Mouse (Mus musculus): ENCODE data around the gene Cdip1. TPM values are rescaled to one million over a fixed set of nuclear protein-coding genes. Genes with fewer than 3 reads are reported as not detected.

Cdip1 gene
- total RNA-seq (2014; rRNA removed), result 147 and 148 TPM in 2 replicates
- polyA plus RNA-seq (2015; fragmentation: Nextera tagmentation; extraction: Ambion mirVana), result 133 and 135 TPM in 2 replicates

DNA sequence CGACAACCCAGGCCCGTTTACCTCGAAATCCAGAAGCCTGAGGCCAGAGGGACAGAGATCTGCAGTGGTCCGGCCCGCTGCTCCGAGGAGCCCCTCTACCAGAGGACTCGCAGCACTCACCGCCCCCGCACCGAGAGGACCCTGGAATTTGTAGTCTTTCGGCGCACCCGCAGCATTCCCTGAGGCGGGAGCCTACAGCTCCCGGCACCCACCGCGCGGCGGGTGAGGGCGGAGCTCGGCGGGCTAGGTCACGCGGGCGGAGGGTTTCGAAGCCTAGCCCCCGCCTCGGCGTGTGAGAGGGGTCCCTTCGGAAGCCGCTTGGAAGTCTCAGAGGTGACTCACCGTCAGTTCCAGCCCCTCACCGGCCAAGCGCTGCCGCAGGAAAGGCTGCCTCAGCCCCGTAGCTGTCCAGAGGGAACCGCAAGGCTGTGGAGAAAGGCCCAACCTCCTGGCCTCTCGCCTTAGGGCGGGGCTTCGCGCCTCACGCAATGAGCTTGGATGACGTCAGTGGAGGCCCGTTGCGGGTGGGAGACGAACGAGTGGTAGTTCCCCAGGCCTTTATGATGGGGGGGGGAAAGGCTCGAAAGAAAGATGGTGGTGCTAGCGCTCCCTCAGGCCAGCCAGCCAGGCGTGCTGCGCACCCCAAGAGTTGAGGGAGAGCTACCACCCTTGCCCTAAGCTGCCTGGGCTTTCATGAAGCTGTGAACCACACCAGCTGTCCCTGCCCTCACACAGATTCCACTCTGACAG, at the start of gene Cdip1:
TSS of gene Cdip1 (minus strand) at position 483 of the 750 bp plus-strand sequence.
- Histone ChIP-seq H3K9me3 (ENCODE audit: low read length) (no peaks in the 10 kb centered on the region), H3K27me3 (ENCODE audit: insufficient read depth, low read length) (no peaks in the 10 kb centered on the region), H3K36me3 (ENCODE audit: insufficient read depth, low read length) (no peaks in the 10 kb centered on the region), H3K4me2 (ENCODE audit: low read depth, low read length) (peak within 1 kb of the TSS; percentile 89), H3K4me1 (ENCODE audit: insufficient read depth, low read length) (peaks cover 27% of the 10 kb centered on the region), H3K9ac (replicated peaks; ENCODE audit: low read length) (peak within 1 kb of the TSS; percentile 92), H3K27ac (peak within 1 kb of the TSS; percentile 97), H3K4me3 (ENCODE audit: low read length) (peak within 1 kb of the TSS; percentile 79)
- WGBS, result under 1% methylated on average over 50 of the region's 51 CpGs
- TF ChIP-seq CTCF (IDR thresholded peaks at IDR 0.05; ENCODE audit: low read depth), result peak; percentile 39
- peak; percentile 99 for ATAC-seq
- DNase-seq (ENCODE audit: low spot score), result peak; percentile 98

DNA sequence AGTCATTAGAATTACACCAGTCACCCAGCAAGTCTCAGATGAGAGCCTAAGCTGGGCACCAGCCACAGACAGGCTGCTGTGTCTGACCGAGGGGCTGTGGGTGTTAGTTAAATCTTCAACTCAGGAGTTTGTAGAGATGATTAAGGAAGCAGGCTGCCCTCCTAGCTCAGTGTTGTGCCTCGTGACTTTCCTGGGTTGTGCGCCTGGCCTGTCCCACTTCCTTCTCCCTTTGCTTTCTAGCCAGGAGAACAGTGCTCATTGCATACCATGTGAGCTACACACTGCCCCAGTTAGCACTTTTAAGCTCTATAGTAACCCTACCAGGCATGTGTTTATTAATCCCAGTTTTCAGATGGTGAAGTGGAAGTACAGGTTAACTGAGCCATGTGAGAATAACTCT, 49.5 kb upstream of the Cdip1 start:
- Histone ChIP-seq H3K9me3 (ENCODE audit: low read length) (no peaks in the 10 kb centered on the region), H3K9ac (replicated peaks; ENCODE audit: low read length) (no peak overlapping the region), H3K36me3 (ENCODE audit: insufficient read depth, low read length) (no peaks in the 10 kb centered on the region), H3K4me2 (ENCODE audit: low read depth, low read length) (no peak overlapping the region), H3K4me3 (ENCODE audit: low read length) (no peak overlapping the region), H3K27me3 (ENCODE audit: insufficient read depth, low read length) (no peaks in the 10 kb centered on the region), H3K4me1 (ENCODE audit: insufficient read depth, low read length) (no peaks in the 10 kb centered on the region), H3K27ac (no peak overlapping the region)
- DNase-seq (ENCODE audit: low spot score), result no peak
- TF ChIP-seq CTCF (IDR thresholded peaks at IDR 0.05; ENCODE audit: low read depth), result no peak
- 77% methylated on average over 3 of the region's 3 CpGs for WGBS
- no peak for ATAC-seq

DNA sequence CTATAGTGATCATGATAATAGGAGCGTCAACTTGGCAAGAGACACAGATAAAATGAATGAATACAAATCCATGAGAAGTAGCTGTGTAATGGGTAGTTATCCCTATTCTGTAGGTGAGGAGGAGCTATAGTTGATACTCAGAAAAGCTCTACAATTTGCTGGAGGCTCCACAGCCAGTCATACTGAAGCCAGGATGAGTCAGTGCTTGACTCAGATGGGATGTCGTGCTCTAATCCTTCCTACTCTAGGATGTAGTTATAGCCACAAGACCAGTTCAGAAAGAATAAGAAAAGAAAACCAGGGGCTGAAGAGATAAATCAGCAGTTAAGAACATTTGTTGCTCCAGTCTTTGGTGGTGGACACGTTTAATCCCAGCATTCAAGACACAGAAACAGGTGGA, 47.5 kb upstream of the Cdip1 start:
- Histone ChIP-seq H3K9me3 (ENCODE audit: low read length) (no peaks in the 10 kb centered on the region), H3K4me1 (ENCODE audit: insufficient read depth, low read length) (no peaks in the 10 kb centered on the region), H3K4me2 (ENCODE audit: low read depth, low read length) (no peak overlapping the region), H3K4me3 (ENCODE audit: low read length) (no peak overlapping the region), H3K27ac (no peak overlapping the region), H3K27me3 (ENCODE audit: insufficient read depth, low read length) (no peaks in the 10 kb centered on the region), H3K9ac (replicated peaks; ENCODE audit: low read length) (no peak overlapping the region), H3K36me3 (ENCODE audit: insufficient read depth, low read length) (no peaks in the 10 kb centered on the region)
- DNase-seq (ENCODE audit: low spot score) (no peak), ATAC-seq (no peak)
- 87% methylated on average over 3 of the region's 3 CpGs for WGBS
- no peak for TF ChIP-seq CTCF (IDR thresholded peaks at IDR 0.05; ENCODE audit: low read depth)

DNA sequence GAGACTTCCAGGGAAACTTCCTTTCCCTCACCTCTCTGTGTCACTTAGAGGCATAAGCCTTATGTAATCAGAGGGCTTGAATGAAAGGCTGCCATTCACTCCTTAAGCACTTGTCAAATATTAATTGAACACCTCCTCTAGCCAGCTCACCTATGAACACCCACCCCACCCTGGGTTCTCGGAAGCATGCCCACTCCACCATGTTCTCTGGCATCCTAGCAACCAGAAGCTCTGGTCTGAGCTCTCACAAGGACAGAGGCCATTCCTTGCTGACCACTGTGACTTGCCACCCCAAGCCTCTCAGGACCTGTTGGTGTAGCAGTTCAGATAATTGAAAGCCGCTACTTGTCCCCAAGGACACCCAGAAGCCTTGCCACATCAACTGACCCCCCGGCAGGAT, 45.1 kb upstream of the Cdip1 start, which contains the start of gene 4930562C15Rik:
TSS of gene 4930562C15Rik (plus strand) at position 226 of the 400 bp plus-strand sequence.
- WGBS, result 89% methylated on average over 3 of the region's 3 CpGs

DNA sequence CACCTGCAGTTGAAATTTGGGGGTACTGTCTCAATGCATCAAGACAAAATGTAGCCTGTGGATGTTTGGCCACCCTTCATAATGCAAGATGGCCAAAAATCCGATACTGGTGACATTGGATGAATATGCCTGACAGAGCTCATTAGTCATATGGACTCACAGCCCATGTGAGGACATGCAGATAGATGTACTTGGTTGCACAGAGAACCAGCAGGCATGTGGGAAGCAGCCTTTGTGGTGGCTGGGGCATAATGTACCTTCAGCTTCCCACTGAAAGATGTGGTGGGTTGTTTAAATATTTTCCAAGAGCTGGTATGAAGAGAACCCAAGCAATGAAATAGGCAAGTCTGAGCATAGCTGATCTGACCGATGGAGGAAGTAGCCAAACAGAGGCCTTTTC, 43.8 kb upstream of the Cdip1 start:
- ATAC-seq, result no peak
- H3K36me3 ChIP-seq (ENCODE audit: insufficient read depth, low read length), result no peaks in the 10 kb centered on the region
- H3K27me3 ChIP-seq (ENCODE audit: insufficient read depth, low read length), result no peaks in the 10 kb centered on the region
- 85% methylated on average over 2 of the region's 2 CpGs for WGBS
- H3K27ac ChIP-seq, result no peak overlapping the region
- DNase-seq (ENCODE audit: low spot score), result no peak
- H3K4me3 ChIP-seq (ENCODE audit: low read length), result no peak overlapping the region
- no peak overlapping the region for H3K4me2 ChIP-seq (ENCODE audit: low read depth, low read length)
- H3K9me3 ChIP-seq (ENCODE audit: low read length), result no peaks in the 10 kb centered on the region
- no peak overlapping the region for H3K9ac ChIP-seq (replicated peaks; ENCODE audit: low read length)
- no peak for TF ChIP-seq CTCF (IDR thresholded peaks at IDR 0.05; ENCODE audit: low read depth)
- no peaks in the 10 kb centered on the region for H3K4me1 ChIP-seq (ENCODE audit: insufficient read depth, low read length)

More for the DNA sequence above, 45.1 kb upstream of the Cdip1 start, which contains the start of gene 4930562C15Rik:
- no peak within 1 kb of the TSS for H3K4me2 ChIP-seq (ENCODE audit: low read depth, low read length)
- no peak within 1 kb of the TSS for H3K4me3 ChIP-seq (ENCODE audit: low read length)
- no peaks in the 10 kb centered on the region for H3K9me3 ChIP-seq (ENCODE audit: low read length)
- no peak within 1 kb of the TSS for H3K9ac ChIP-seq (replicated peaks; ENCODE audit: low read length)
- no peak for DNase-seq (ENCODE audit: low spot score)
- no peak within 1 kb of the TSS for H3K27ac ChIP-seq
- no peak for TF ChIP-seq CTCF (IDR thresholded peaks at IDR 0.05; ENCODE audit: low read depth)
- ATAC-seq, result no peak
- H3K27me3 ChIP-seq (ENCODE audit: insufficient read depth, low read length), result no peaks in the 10 kb centered on the region
- no peaks in the 10 kb centered on the region for H3K36me3 ChIP-seq (ENCODE audit: insufficient read depth, low read length)
- H3K4me1 ChIP-seq (ENCODE audit: insufficient read depth, low read length), result no peaks in the 10 kb centered on the region

DNA sequence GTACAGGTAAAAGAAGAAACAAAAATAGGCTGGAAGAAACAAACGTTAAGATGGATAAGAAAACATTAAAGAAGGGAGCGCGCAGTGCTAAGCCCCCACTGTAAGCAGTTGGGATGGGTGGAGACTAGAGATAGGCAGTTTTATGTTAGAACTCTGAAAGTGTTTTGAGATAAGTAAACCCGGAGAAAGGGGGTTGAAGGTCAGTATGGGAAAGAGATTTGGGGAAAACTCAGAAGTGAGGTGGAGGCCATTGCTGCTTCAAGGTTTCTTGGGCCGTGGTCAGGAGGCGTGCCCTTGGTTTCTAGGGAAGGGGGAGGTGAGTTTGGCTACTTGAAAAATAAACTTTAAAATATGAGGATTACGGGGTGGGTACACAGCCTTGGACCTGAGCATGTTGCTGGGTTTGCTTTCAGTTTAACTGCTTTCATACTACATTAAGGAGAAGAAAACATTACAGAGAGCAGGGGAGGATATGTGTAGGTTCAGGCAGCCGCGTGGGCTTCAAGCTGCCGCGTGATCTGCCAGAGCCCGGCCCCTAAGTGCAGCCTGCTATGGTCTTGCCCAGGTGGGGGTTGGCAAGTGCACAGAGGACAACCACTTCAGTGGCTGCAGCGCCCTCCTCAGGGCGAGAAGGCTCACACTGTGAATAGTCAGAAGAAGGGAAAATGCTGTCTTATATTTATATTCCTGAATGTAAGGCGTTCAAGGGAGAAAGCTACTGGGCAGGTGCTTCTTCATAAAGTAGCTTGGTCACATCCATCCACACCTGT, 41.7 kb upstream of the Cdip1 start:
- 73% methylated on average over 15 of the region's 15 CpGs for WGBS
- H3K36me3 ChIP-seq (ENCODE audit: insufficient read depth, low read length), result no peaks in the 10 kb centered on the region
- no peak overlapping the region for H3K27ac ChIP-seq
- H3K4me3 ChIP-seq (ENCODE audit: low read length), result no peak overlapping the region
- no peak overlapping the region for H3K4me2 ChIP-seq (ENCODE audit: low read depth, low read length)
- H3K9ac ChIP-seq (replicated peaks; ENCODE audit: low read length), result no peak overlapping the region
- ATAC-seq (no peak), DNase-seq (ENCODE audit: low spot score) (peak; percentile 17)
- H3K9me3 ChIP-seq (ENCODE audit: low read length), result no peaks in the 10 kb centered on the region
- H3K27me3 ChIP-seq (ENCODE audit: insufficient read depth, low read length), result no peaks in the 10 kb centered on the region
- H3K4me1 ChIP-seq (ENCODE audit: insufficient read depth, low read length), result no peaks in the 10 kb centered on the region
- no peak for TF ChIP-seq CTCF (IDR thresholded peaks at IDR 0.05; ENCODE audit: low read depth)

All from hindbrain, postnatal 0 days (tissue).